Mouse (Mus musculus) liver, embryonic 13.5 days (tissue): ENCODE measurements around the gene Syna. TPM values are rescaled to one million over a fixed set of nuclear protein-coding genes. Genes with fewer than 3 reads are reported as not detected.
A peak's percentile ranks its signal among the peaks of the same experiment; 100 is the strongest.

ENCODE experiments used
- ATAC-seq: fragments of 200-750 bp; cut with Nextera tagmentation; 2 replicates; pipeline ENCODE4 v1.8.0; 2017; ENCODE audit warnings: low read depth, mild to moderate bottlenecking, moderate number of reproducible peaks, moderate library complexity
- DNase-seq: peaks from one replicate; pipeline ENCODE4 v3.0.0; 2022
- H3K27ac ChIP-seq: fragments of 300-500 bp; sonication (generic); 2 replicates; pipeline ENCODE4 v1.5.1; 2015; ENCODE audit warnings: moderate library complexity, mild to moderate bottlenecking, inconsistent platforms
- H3K27me3 ChIP-seq: fragments of 300-500 bp; sonication (generic); 2 replicates; pipeline ENCODE4 v1.6.1; 2015; ENCODE audit warnings: mild to moderate bottlenecking, inconsistent platforms
- H3K36me3 ChIP-seq: fragments of 300-500 bp; sonication (generic); 2 replicates; pipeline ENCODE4 v1.6.1; 2015; ENCODE audit warnings: mild to moderate bottlenecking, inconsistent platforms
- H3K4me1 ChIP-seq: fragments of 300-500 bp; sonication (generic); replicated peaks from 2 replicates; pipeline ENCODE4 v1.6.1; 2015; ENCODE audit warnings: inconsistent platforms
- H3K4me2 ChIP-seq: fragments of 300-500 bp; sonication (generic); 2 replicates; pipeline ENCODE4 v1.6.1; 2015; ENCODE audit warnings: inconsistent platforms, mild to moderate bottlenecking, moderate library complexity
- H3K4me3 ChIP-seq: fragments of 300-500 bp; sonication (generic); replicated peaks from 2 replicates; pipeline ENCODE4 v1.5.1; 2015; ENCODE audit warnings: mild to moderate bottlenecking, inconsistent platforms
- H3K9ac ChIP-seq: fragments of 300-500 bp; sonication (generic); 2 replicates; pipeline ENCODE4 v1.6.1; 2015; ENCODE audit warnings: mild to moderate bottlenecking, inconsistent platforms
- H3K9me3 ChIP-seq: fragments of 300-500 bp; sonication (generic); replicated peaks from 2 replicates; pipeline ENCODE4 v1.6.1; 2016; ENCODE audit warnings: inconsistent platforms
- WGBS: fragments of 180-500 bp; shearing (Covaris S2); methylation state at CpG from one replicate; pipeline ENCODE4 v1.1.7; 2015; ENCODE audit not compliant: insufficient replicate concordance; 5-methylcytosine and 5-hydroxymethylcytosine counted together
- polyA plus RNA-seq: library from polyadenylated mRNA; unstranded; fragments of >200 nt; fragmentation: Nextera tagmentation; extraction: Ambion mirVana; gene quantifications from 2 replicates; pipeline ENCODE4 v1.2.1, GENCODE M21; 2015

Syna gene
- not detected in 2 replicates for polyA plus RNA-seq

- Histone ChIP-seq H3K36me3 (no peaks in the 10 kb centered on the region), H3K27ac (no peak within 1 kb of the TSS), H3K4me2 (no peak within 1 kb of the TSS), H3K27me3 (no peaks in the 10 kb centered on the region), H3K9ac (no peak within 1 kb of the TSS), H3K4me3 (no peak within 1 kb of the TSS), H3K4me1 (peaks cover 7% of the 10 kb centered on the region; the same call in 1 of the 2 replicates), H3K9me3 (no peaks in the 10 kb centered on the region)
- 78% methylated on average over 7 of the region's 7 CpGs for WGBS
- DNase-seq (no peak), ATAC-seq (no peak)
Measured at GRCm38 (mm10) chr5:134560071-134560449, at the start of gene Syna. Gene Syna (minus strand): TSS chr5:134560171.

GRCm38 (mm10) chr5:134607121-134607520 lies 47.1 kb upstream of the Syna start:
- Histone ChIP-seq H3K9me3 (no peaks in the 10 kb centered on the region), H3K9ac (no peak overlapping the region), H3K4me1 (peaks cover 6% of the 10 kb centered on the region), H3K4me3 (no peak overlapping the region), H3K27me3 (no peaks in the 10 kb centered on the region), H3K36me3 (no peaks in the 10 kb centered on the region), H3K27ac (0 out of 2 replicates have a peak overlapping the region, but pooled peaks have one; percentile 34), H3K4me2 (no peak overlapping the region)
- 18% methylated on average over 5 of the region's 5 CpGs for WGBS
- peak; percentile 42; the same call in 1 of the 2 replicates for ATAC-seq
- no peak for DNase-seq

- Histone ChIP-seq H3K27ac (peak overlapping the region; percentile 34; the same call in 1 of the 2 replicates), H3K9ac (no peak overlapping the region)
- no peak for ATAC-seq
Measured at GRCm38 (mm10) chr5:134606314-134606713, 46.3 kb upstream of the Syna start.

GRCm38 (mm10) chr5:134604376-134604775 lies 44.4 kb upstream of the Syna start:
- H3K27ac ChIP-seq, result no peak overlapping the region
- no peaks in the 10 kb centered on the region for H3K9me3 ChIP-seq
- ATAC-seq (no peak), DNase-seq (no peak)
- no peak overlapping the region for H3K4me2 ChIP-seq
- no peak overlapping the region for H3K4me3 ChIP-seq
- H3K36me3 ChIP-seq, result peaks cover 2% of the 10 kb centered on the region
- H3K9ac ChIP-seq, result no peak overlapping the region
- WGBS, result 61% methylated on average over 11 of the region's 11 CpGs
- no peaks in the 10 kb centered on the region for H3K27me3 ChIP-seq
- H3K4me1 ChIP-seq, result no peaks in the 10 kb centered on the region; the same call in 1 of the 2 replicates

More at GRCm38 (mm10) chr5:134606314-134606713, 46.3 kb upstream of the Syna start:
- DNase-seq, result no peak
- no peak overlapping the region for H3K4me3 ChIP-seq
- no peaks in the 10 kb centered on the region; the same call in 1 of the 2 replicates for H3K4me1 ChIP-seq
- no peaks in the 10 kb centered on the region for H3K27me3 ChIP-seq
- no peaks in the 10 kb centered on the region for H3K36me3 ChIP-seq
- no peak overlapping the region for H3K4me2 ChIP-seq
- H3K9me3 ChIP-seq, result no peaks in the 10 kb centered on the region

- Histone ChIP-seq H3K4me2 (no peak overlapping the region), H3K4me3 (no peak overlapping the region), H3K27me3 (no peaks in the 10 kb centered on the region), H3K27ac (no peak overlapping the region), H3K36me3 (peaks cover 67% of the 10 kb centered on the region), H3K4me1 (peaks cover 15% of the 10 kb centered on the region), H3K9ac (no peak overlapping the region), H3K9me3 (no peaks in the 10 kb centered on the region)
- no peak for ATAC-seq
- no peak for DNase-seq
- WGBS, result 89% methylated on average over 10 of the region's 10 CpGs
Measured at GRCm38 (mm10) chr5:134597711-134598110, 37.7 kb upstream of the Syna start.

GRCm38 (mm10) chr5:134593093-134593492 lies 33.1 kb upstream of the Syna start:
- peak; percentile 71 for DNase-seq
- Histone ChIP-seq H3K9ac (peak overlapping the region; percentile 50), H3K27ac (peak overlapping the region; percentile 84), H3K4me1 (peaks cover 38% of the 10 kb centered on the region), H3K4me3 (0 out of 2 replicates have a peak overlapping the region, but pooled peaks have one; percentile 6), H3K36me3 (peaks cover 94% of the 10 kb centered on the region), H3K4me2 (peak overlapping the region; percentile 41), H3K9me3 (no peaks in the 10 kb centered on the region), H3K27me3 (no peaks in the 10 kb centered on the region)
- WGBS, result 27% methylated on average over 9 of the region's 9 CpGs
- peak; percentile 95 for ATAC-seq

GRCm38 (mm10) chr5:134592026-134592581 lies 32.1 kb upstream of the Syna start:
- H3K27ac ChIP-seq, result peak overlapping the region; percentile 84
- ATAC-seq, result no peak
- peak overlapping the region; percentile 41; the same call in 1 of the 2 replicates for H3K4me2 ChIP-seq
- peaks cover 92% of the 10 kb centered on the region for H3K36me3 ChIP-seq
- peak overlapping the region; percentile 50; the same call in 1 of the 2 replicates for H3K9ac ChIP-seq
- DNase-seq, result no peak
- no peak overlapping the region for H3K4me3 ChIP-seq
- H3K9me3 ChIP-seq, result no peaks in the 10 kb centered on the region
- peaks cover 38% of the 10 kb centered on the region for H3K4me1 ChIP-seq
- WGBS, result 65% methylated on average over 11 of the region's 11 CpGs
- H3K27me3 ChIP-seq, result no peaks in the 10 kb centered on the region

GRCm38 (mm10) chr5:134589900-134590299 lies 29.9 kb upstream of the Syna start:
- Histone ChIP-seq H3K36me3 (peaks cover 79% of the 10 kb centered on the region), H3K9ac (no peak overlapping the region), H3K9me3 (no peaks in the 10 kb centered on the region), H3K27me3 (no peaks in the 10 kb centered on the region), H3K4me3 (no peak overlapping the region), H3K4me1 (peaks cover 52% of the 10 kb centered on the region), H3K4me2 (no peak overlapping the region), H3K27ac (no peak overlapping the region; the same call in 1 of the 2 replicates)
- 66% methylated on average over 3 of the region's 3 CpGs for WGBS
- ATAC-seq, result no peak
- no peak for DNase-seq

- Histone ChIP-seq H3K9ac (peak overlapping the region; percentile 87), H3K4me2 (peak overlapping the region; percentile 76), H3K36me3 (peaks cover 30% of the 10 kb centered on the region), H3K9me3 (no peaks in the 10 kb centered on the region), H3K4me3 (no peak overlapping the region), H3K27ac (peak overlapping the region; percentile 75; the same call in 1 of the 2 replicates), H3K27me3 (no peaks in the 10 kb centered on the region), H3K4me1 (peaks cover 43% of the 10 kb centered on the region)
- no peak for DNase-seq
- 29% methylated on average over 5 of the region's 5 CpGs for WGBS
- no peak for ATAC-seq
Measured at GRCm38 (mm10) chr5:134584798-134585197, 24.8 kb upstream of the Syna start.

- 28% methylated on average over 3 of the region's 3 CpGs for WGBS
- Histone ChIP-seq H3K4me3 (peak overlapping the region; percentile 78), H3K27me3 (no peaks in the 10 kb centered on the region), H3K9ac (peak overlapping the region; percentile 87), H3K4me1 (peaks cover 40% of the 10 kb centered on the region), H3K9me3 (no peaks in the 10 kb centered on the region), H3K4me2 (peak overlapping the region; percentile 76), H3K27ac (peak overlapping the region; percentile 75), H3K36me3 (peaks cover 22% of the 10 kb centered on the region)
- ATAC-seq (no peak), DNase-seq (no peak)
Measured at GRCm38 (mm10) chr5:134583884-134584213, 23.9 kb upstream of the Syna start.

GRCm38 (mm10) chr5:134583006-134583883 lies 23.3 kb upstream of the Syna start:
- Histone ChIP-seq H3K27me3 (no peaks in the 10 kb centered on the region), H3K9ac (peak overlapping the region; percentile 87), H3K27ac (peak overlapping the region; percentile 75), H3K4me2 (peak overlapping the region; percentile 76), H3K36me3 (peaks cover 17% of the 10 kb centered on the region), H3K4me1 (peaks cover 35% of the 10 kb centered on the region), H3K4me3 (peak overlapping the region; percentile 78), H3K9me3 (no peaks in the 10 kb centered on the region)
- ATAC-seq, result peak; percentile 30; the same call in 1 of the 2 replicates
- WGBS, result 18% methylated on average over 15 of the region's 15 CpGs
- no peak for DNase-seq
